Mouse (Mus musculus): ENCODE measurements around the gene Prrt3.

DNA sequence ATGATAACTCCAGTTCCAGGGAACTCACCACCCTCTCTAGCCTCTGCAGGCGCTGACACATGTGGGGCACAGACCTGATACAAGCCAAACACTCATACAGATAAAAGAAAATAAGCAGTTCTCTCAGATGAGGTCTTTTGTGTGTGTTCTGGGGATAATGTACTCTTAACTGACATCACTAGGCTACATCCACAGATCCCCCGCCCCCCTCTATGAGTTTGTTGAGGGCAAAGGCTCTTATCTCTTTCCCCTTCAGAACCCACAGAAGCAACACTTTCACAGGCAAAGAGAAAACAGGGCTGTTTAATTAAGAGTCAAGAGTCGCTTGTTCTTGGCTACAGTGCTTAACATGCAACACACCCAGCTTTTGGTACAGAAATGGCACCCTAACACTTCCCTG, 12.9 kb upstream of the Prrt3 start:
- no peak for TF ChIP-seq CTCF (IDR thresholded peaks at IDR 0.05; ENCODE audit: low read depth)
- TF ChIP-seq EP300 (IDR thresholded peaks at IDR 0.05; ENCODE audit: low read depth) = no peak

Measured in liver, postnatal 0 days (tissue).